Mouse (Mus musculus): ENCODE measurements at regions not wholly inside any gene's neighbourhood (a gene's known extent, or its start where the extent isn't known, plus 50 kb on each side); places are given as distances from the start of the nearest gene placed in this dataset.

DNA sequence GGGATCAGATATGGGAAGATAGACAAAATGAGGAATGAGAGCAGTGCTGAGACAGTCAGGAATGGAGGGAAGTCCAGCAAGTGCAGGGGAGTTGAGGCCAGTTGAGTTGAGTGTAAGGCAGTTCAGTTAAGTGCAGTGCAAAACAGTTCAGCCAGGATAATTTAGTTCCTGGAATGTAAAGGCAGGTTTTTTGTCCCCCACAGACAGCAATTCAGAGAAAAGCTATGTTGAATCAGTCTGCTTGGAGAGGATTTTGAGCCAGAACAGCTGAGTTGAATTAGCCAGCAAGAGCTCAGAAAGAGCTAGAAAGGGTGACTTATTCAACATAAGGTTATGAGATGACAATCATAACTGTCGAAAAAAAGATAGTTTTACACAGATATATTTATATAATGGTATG lies 256.9 kb upstream of the Klhl1 start:
- TF ChIP-seq CTCF (IDR thresholded peaks at IDR 0.05; ENCODE audit: low read depth, low read length) (no peak), POLR2A (IDR thresholded peaks at IDR 0.05; ENCODE audit: extremely low read depth, insufficient read depth, low read length) (no peak)

Measured in liver, adult 2 months (tissue).